Mouse (Mus musculus): ENCODE results near the gene Ttc3.

GRCm38 (mm10) chr16:94449151-94449550 is 78.7 kb downstream of the Ttc3 start:
- TF ChIP-seq CTCF (IDR thresholded peaks at IDR 0.05; ENCODE audit: control insufficient read depth, insufficient read depth, insufficient read length): no peak
- TF ChIP-seq MYOD1 (IDR thresholded peaks at IDR 0.05; ENCODE audit: control insufficient read depth, insufficient read length, low read depth): no peak
- TF ChIP-seq MAX (IDR thresholded peaks at IDR 0.05): no peak

All from C2C12 (cell line).